Mouse (Mus musculus): ENCODE results near the gene Gm10720.
"Not testable (repeated sequence)": the region's sequence is repeated elsewhere in the genome, so short reads cannot be mapped to it uniquely, and the experiment has no call there.

- not testable (repeated sequence) for TF ChIP-seq CTCF (IDR thresholded peaks at IDR 0.05; ENCODE audit: extremely low read depth, insufficient read depth, insufficient read length, insufficient replicate concordance); POLR2A (IDR thresholded peaks at IDR 0.05; ENCODE audit: low read depth, low read length)
Observed at GRCm38 (mm10) chr9:3017108-3017507, 1.7 kb downstream of the Gm10720 start, which contains the start of gene Gm10719.
